In the genomic region with DNA sequence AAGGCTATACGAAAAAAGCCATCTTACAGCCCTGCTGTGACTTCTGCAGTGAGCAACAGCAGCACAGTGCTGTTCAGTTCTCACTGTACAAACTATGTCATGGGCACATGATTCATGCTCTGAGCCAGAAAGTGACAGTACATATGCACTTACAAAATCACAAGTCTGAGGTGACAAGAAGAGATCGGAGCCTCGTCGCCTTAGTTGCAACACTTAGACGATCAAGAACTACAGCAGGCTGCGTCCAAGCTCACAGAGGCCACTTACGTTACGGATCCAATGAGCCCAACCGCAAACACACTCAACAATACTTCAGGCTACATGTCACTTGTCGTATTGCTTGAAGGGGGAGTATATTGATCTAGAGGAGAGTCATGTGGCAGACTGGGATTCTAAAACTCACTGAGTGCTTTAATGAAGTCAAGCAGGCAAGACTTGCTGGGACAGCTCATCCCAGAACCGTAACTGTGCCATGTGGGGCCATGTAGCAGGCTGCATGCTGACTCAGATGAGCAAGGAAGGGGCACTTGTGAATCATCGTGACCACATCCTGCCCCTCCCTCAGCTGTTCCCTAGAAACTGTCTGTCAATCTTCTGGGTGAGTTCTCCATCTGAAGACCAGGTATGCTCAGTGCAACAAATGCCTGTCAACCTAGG, we compare ENCODE assay signal across 9 mouse cellular contexts. TPM values are rescaled to one million over a fixed set of nuclear protein-coding genes. Genes with fewer than 3 reads are reported as not detected.
DNase-seq lines count a peak whose midpoint lies in the region; ATAC-seq and TF ChIP-seq lines count a peak whose summit lies in the region.
"Had no signal": no experiment of that assay in that cellular context is flagged by ENCODE, and none has a peak within 500 bp of the region (broad histone marks: within the 10 kb centered on the region; RNA-seq: fewer than 3 reads in every experiment).

No protein-coding gene starts in this region.

- peak overlapping the region; percentile 11; the same call in 1 of the 2 replicates for H3K4me2 ChIP-seq in CH12.LX (ENCODE audit: insufficient read depth, low read depth, poor library complexity, severe bottlenecking)
- H3K4me2 ChIP-seq in forebrain, embryonic 11.5 days (ENCODE audit: low read depth, low read length, severe bottlenecking), result no peak overlapping the region
- H3K4me2 ChIP-seq in midbrain, embryonic 13.5 days (replicated peaks), result no peak overlapping the region

- peak overlapping the region; percentile 38 for H3K27ac ChIP-seq in CH12.LX (ENCODE audit: insufficient read depth, low read depth)
- peak overlapping the region; percentile 91 for H3K27ac ChIP-seq in embryonic fibroblast, embryonic 13.5 days (ENCODE audit: insufficient read depth, low read length)
- H3K27ac ChIP-seq in forebrain, embryonic 11.5 days (ENCODE audit: low read depth, low read length), result no peak overlapping the region
- no peak overlapping the region for H3K27ac ChIP-seq in midbrain, embryonic 13.5 days

- peak; percentile 58 for TF ChIP-seq POLR2A in CH12.LX (IDR thresholded peaks at IDR 0.05; ENCODE audit: low read depth, low read length)
- TF ChIP-seq POLR2A in embryonic fibroblast, embryonic 13.5 days (IDR thresholded peaks at IDR 0.05; ENCODE audit: low read depth, low read length), result no peak

- no peaks in the 10 kb centered on the region for H3K9me3 ChIP-seq in CH12.LX (replicated peaks; ENCODE audit: low read length)
- no peaks in the 10 kb centered on the region for H3K9me3 ChIP-seq in forebrain, embryonic 11.5 days (ENCODE audit: control insufficient read depth, low read length)
- H3K9me3 ChIP-seq in midbrain, embryonic 13.5 days, result no peaks in the 10 kb centered on the region

- H3K9ac ChIP-seq in CH12.LX (ENCODE audit: insufficient read depth, low read depth), result peak overlapping the region; percentile 28; the same call in 1 of the 2 replicates
- no peak overlapping the region for H3K9ac ChIP-seq in forebrain, embryonic 11.5 days (ENCODE audit: low read length)
- no peak overlapping the region for H3K9ac ChIP-seq in midbrain, embryonic 13.5 days (replicated peaks)

- TF ChIP-seq CTCF in CH12.LX (conservative IDR thresholded peaks at IDR 0.05 in 1 of 2, IDR thresholded peaks at IDR 0.05 in 1 of 2; ENCODE audit: low read depth in 2 of 2, low read length in 2 of 2), result no peak
- no peak for TF ChIP-seq CTCF in embryonic fibroblast, embryonic 13.5 days (IDR thresholded peaks at IDR 0.05; ENCODE audit: borderline replicate concordance, insufficient read depth, low read length)

- DNase-seq in 416B (ENCODE audit: low read depth) (peak; percentile 98), CH12.LX (ENCODE audit: extremely low read depth) (peak; percentile 71)
- DNase-seq in kidney, adult 8-10 months, result no peak
- DNase-seq in forebrain, embryonic 11.5 days (ENCODE audit: low spot score), result no peak
- no peak for DNase-seq in ovary, postnatal 10 days (ENCODE audit: low spot score)
- DNase-seq: cerebellum, postnatal 10 days had no signal

- H3K36me3 ChIP-seq in CH12.LX (replicated peaks in 1 of 2; ENCODE audit: control insufficient read depth in 1 of 2, insufficient read depth in 1 of 2, low read length in 1 of 2), result no peaks in the 10 kb centered on the region
- H3K36me3 ChIP-seq in forebrain, embryonic 11.5 days (ENCODE audit: control insufficient read depth, insufficient read depth, low read length), result no peaks in the 10 kb centered on the region
- no peaks in the 10 kb centered on the region for H3K36me3 ChIP-seq in midbrain, embryonic 13.5 days

- TF ChIP-seq EP300 in CH12.LX (IDR thresholded peaks at IDR 0.05; ENCODE audit: low read length), result peak; percentile 72

- peak overlapping the region in 1 of 3 experiments; percentile 1 for H3K4me3 ChIP-seq in CH12.LX (replicated peaks in 1 of 3; ENCODE audit: low read depth in 2 of 3, low read length in 2 of 3, poor library complexity in 1 of 3)
- no peak overlapping the region for H3K4me3 ChIP-seq in embryonic fibroblast, embryonic 13.5 days (ENCODE audit: insufficient read depth, low read length)
- H3K4me3 ChIP-seq in forebrain, embryonic 11.5 days (ENCODE audit: low read depth, low read length), result no peak overlapping the region
- H3K4me3 ChIP-seq in midbrain, embryonic 13.5 days (replicated peaks), result no peak overlapping the region

- no peaks in the 10 kb centered on the region for H3K27me3 ChIP-seq in CH12.LX (replicated peaks)
- no peaks in the 10 kb centered on the region for H3K27me3 ChIP-seq in forebrain, embryonic 11.5 days (ENCODE audit: control insufficient read depth, insufficient read depth, low read length)
- no peaks in the 10 kb centered on the region for H3K27me3 ChIP-seq in midbrain, embryonic 13.5 days

- 91% methylated on average over 12 of the region's 12 CpGs for WGBS in forebrain, embryonic 11.5 days
- WGBS in midbrain, embryonic 13.5 days, result 86% methylated on average over 12 of the region's 12 CpGs

- H3K4me1 ChIP-seq in CH12.LX (ENCODE audit: control insufficient read depth in 1 of 2, insufficient read depth in 2 of 2), result peaks cover 8 to 11% of the 10 kb centered on the region in 2 experiments
- H3K4me1 ChIP-seq in embryonic fibroblast, embryonic 13.5 days (ENCODE audit: control insufficient read depth, insufficient read depth, low read length), result peaks cover 14% of the 10 kb centered on the region
- no peaks in the 10 kb centered on the region for H3K4me1 ChIP-seq in forebrain, embryonic 11.5 days (replicated peaks; ENCODE audit: control insufficient read depth, insufficient read depth, low read length)
- H3K4me1 ChIP-seq in midbrain, embryonic 13.5 days (replicated peaks), result no peaks in the 10 kb centered on the region

- ATAC-seq in megakaryocyte-erythroid progenitor cell, adult 5-6 weeks (replicated peaks; ENCODE audit: low FRiP score, low TSS enrichment, poor library complexity, severe bottlenecking), result peak; percentile 55
- ATAC-seq in forebrain, embryonic 11.5 days (replicated peaks; ENCODE audit: low FRiP score), result no peak
- ATAC-seq in midbrain, embryonic 13.5 days, result no peak

- no peaks in the 10 kb centered on the region for H3K79me2 ChIP-seq in CH12.LX (replicated peaks; ENCODE audit: control insufficient read depth, extremely low read depth, insufficient read depth, poor library complexity, severe bottlenecking)

- dilution Hi-C loops in CH12.LX (cut with MboI; ENCODE audit: extremely low pct_ligation_motif_present, extremely low pct_unique_long_range_greater_than_20kb, low sequenced_read_pairs), result no loop called here

- TF ChIP-seq RAD21 in CH12.LX (IDR thresholded peaks at IDR 0.05; ENCODE audit: low read depth, low read length), result no peak; the same call in 1 of the 2 replicates

- in situ Hi-C loops in CH12.LX (cut with MboI; ENCODE audit: low pct_ligation_motif_present, low pct_unique_long_range_greater_than_20kb, low sequenced_read_pairs), result no loop called here

TF ChIP-seq in CH12.LX, 34 proteins besides CTCF, POLR2A, EP300 and RAD21 (continues in another document):
- TF ChIP-seq MAFK (IDR thresholded peaks at IDR 0.05; ENCODE audit: insufficient replicate concordance, low read length), result peak; percentile 71; the same call in 1 of the 2 replicates
- no peak for TF ChIP-seq POLR2AphosphoS2 (IDR thresholded peaks at IDR 0.05; ENCODE audit: low read depth, low read length)
- no peak for TF ChIP-seq PAX5 (IDR thresholded peaks at IDR 0.05; ENCODE audit: low read length)
- TF ChIP-seq UBTF (IDR thresholded peaks at IDR 0.05; ENCODE audit: low read depth, low read length), result no peak
- TF ChIP-seq TCF12 (IDR thresholded peaks at IDR 0.05; ENCODE audit: low read depth, low read length), result 0 out of 2 replicates have a peak, but pooled peaks have one; percentile 16
- TF ChIP-seq ELF1 (IDR thresholded peaks at IDR 0.05; ENCODE audit: low read depth, low read length), result no peak
- no peak for TF ChIP-seq SIN3A (IDR thresholded peaks at IDR 0.05; ENCODE audit: low read length)
- TF ChIP-seq ZKSCAN1 (IDR thresholded peaks at IDR 0.05; ENCODE audit: borderline replicate concordance, low read depth, low read length), result no peak
- no peak for TF ChIP-seq USF2 (conservative IDR thresholded peaks at IDR 0.05; ENCODE audit: low read depth, low read length)
- TF ChIP-seq MAX (IDR thresholded peaks at IDR 0.05; ENCODE audit: low read length), result peak; percentile 73; the same call in 1 of the 2 replicates
- TF ChIP-seq MEF2A (IDR thresholded peaks at IDR 0.05; ENCODE audit: borderline replicate concordance, low read depth, low read length), result no peak; the same call in 1 of the 2 replicates
- TF ChIP-seq NELFE (IDR thresholded peaks at IDR 0.05; ENCODE audit: low read depth, low read length), result no peak
- no peak for TF ChIP-seq GABPA (IDR thresholded peaks at IDR 0.05; ENCODE audit: insufficient replicate concordance, low read depth, low read length)
- no peak for TF ChIP-seq KAT2A (IDR thresholded peaks at IDR 0.05; ENCODE audit: insufficient replicate concordance, low read length)
- no peak for TF ChIP-seq ZNF384 (IDR thresholded peaks at IDR 0.05; ENCODE audit: low read depth, low read length)
- peak; percentile 87 for TF ChIP-seq ETS1 (conservative IDR thresholded peaks at IDR 0.05; ENCODE audit: low read depth, low read length)
- peak; percentile 69; the same call in 1 of the 2 replicates for TF ChIP-seq MXI1 (IDR thresholded peaks at IDR 0.05; ENCODE audit: low read depth, low read length)
- peak; percentile 82 for TF ChIP-seq MAZ (IDR thresholded peaks at IDR 0.05; ENCODE audit: low read depth, low read length)
- TF ChIP-seq ZC3H11A (IDR thresholded peaks at IDR 0.05; ENCODE audit: low read depth, low read length), result no peak
- TF ChIP-seq USF1 (IDR thresholded peaks at IDR 0.05; ENCODE audit: low read depth, low read length), result no peak
- TF ChIP-seq E2F4 (IDR thresholded peaks at IDR 0.05; ENCODE audit: insufficient replicate concordance, low read depth, low read length), result no peak
- TF ChIP-seq SMC3 (IDR thresholded peaks at IDR 0.05; ENCODE audit: low read depth, low read length), result no peak
- TF ChIP-seq ZMIZ1 (IDR thresholded peaks at IDR 0.05; ENCODE audit: low read depth, low read length), result no peak
- TF ChIP-seq RCOR1 (conservative IDR thresholded peaks at IDR 0.05; ENCODE audit: low read depth, low read length), result no peak
- TF ChIP-seq CHD1 (IDR thresholded peaks at IDR 0.05; ENCODE audit: low read depth, low read length), result no peak

RNA-seq across cellular contexts. Expression of a gene that starts 40.4 kb away (rescaled TPM):
- 141 and 171 TPM in 2 replicates for total RNA-seq in CH12.LX (2012; rRNA removed)
- total RNA-seq in CH12.LX (2014; rRNA removed), result 34.7 and 40.4 TPM in 2 replicates
- 45.2 and 50.8 TPM in 2 replicates for polyA plus RNA-seq in CH12.LX (2012; ENCODE audit: insufficient read length, low read depth)
- 30.5 and 31.4 TPM in 2 replicates for polyA plus RNA-seq in embryonic fibroblast, embryonic 13.5 days (2011; ENCODE audit: insufficient read length, low read depth, missing spikeins)
- 200 and 232 TPM in 2 replicates for total RNA-seq in megakaryocyte-erythroid progenitor cell, adult 5-6 weeks (2014; fragmentation: Nextera tagmentation)
- total RNA-seq in megakaryocyte-erythroid progenitor cell, adult 5-6 weeks (2017), result 179 and 188 TPM in 2 replicates
- polyA plus RNA-seq in forebrain, embryonic 11.5 days (2014; fragmentation: Nextera tagmentation; extraction: Ambion mirVana), result 21.3 and 24.5 TPM in 2 replicates
- polyA plus RNA-seq in midbrain, embryonic 13.5 days (2015; fragmentation: Nextera tagmentation; extraction: Ambion mirVana), result 15.9 and 18.0 TPM in 2 replicates

Comparison
In these comparisons a context has a peak if more than half of its experiments do, and no peak if none do; other contexts are left out.
1. DNase-seq: peak in 416B (single experiment) and CH12.LX (single experiment); none in kidney, adult 8-10 months (0 of 2), forebrain, embryonic 11.5 days (single experiment) and ovary, postnatal 10 days (single experiment).
2. H3K27ac ChIP-seq: peak in CH12.LX (single experiment) and embryonic fibroblast, embryonic 13.5 days (single experiment); none in forebrain, embryonic 11.5 days (single experiment) and midbrain, embryonic 13.5 days (single experiment).